Mouse (Mus musculus) neural tube, embryonic 15.5 days (tissue): ENCODE measurements around the gene Pxmp4. TPM values are rescaled to one million over a fixed set of nuclear protein-coding genes. Genes with fewer than 3 reads are reported as not detected.

Experiments
- ATAC-seq: fragments of 200-750 bp; cut with Nextera tagmentation; 2 replicates; pipeline ENCODE4 v1.8.0; 2017; ENCODE audit warnings: mild to moderate bottlenecking, moderate TSS enrichment, moderate library complexity; ENCODE audit not compliant: low FRiP score
- H3K27ac ChIP-seq: fragments of 300-500 bp; sonication (generic); replicated peaks from 2 replicates; pipeline ENCODE4 v1.5.1; 2015; ENCODE audit warnings: mild to moderate bottlenecking, inconsistent platforms
- H3K27me3 ChIP-seq: fragments of 300-500 bp; sonication (generic); replicated peaks from 2 replicates; pipeline ENCODE4 v1.6.1; 2015; ENCODE audit warnings: inconsistent platforms
- H3K36me3 ChIP-seq: fragments of 300-500 bp; sonication (generic); 2 replicates; pipeline ENCODE4 v1.6.1; 2015; ENCODE audit warnings: inconsistent platforms
- H3K4me1 ChIP-seq: fragments of 300-500 bp; sonication (generic); 2 replicates; pipeline ENCODE4 v1.6.1; 2015; ENCODE audit warnings: inconsistent platforms
- H3K4me2 ChIP-seq: fragments of 300-500 bp; sonication (generic); 2 replicates; pipeline ENCODE4 v1.6.1; 2015; ENCODE audit warnings: inconsistent platforms, mild to moderate bottlenecking, moderate library complexity
- H3K4me3 ChIP-seq: fragments of 300-500 bp; sonication (generic); replicated peaks from 2 replicates; pipeline ENCODE4 v1.5.1; 2015; ENCODE audit warnings: mild to moderate bottlenecking, inconsistent platforms
- H3K9ac ChIP-seq: fragments of 300-500 bp; sonication (generic); replicated peaks from 2 replicates; pipeline ENCODE4 v1.6.1; 2015; ENCODE audit warnings: mild to moderate bottlenecking, inconsistent platforms
- H3K9me3 ChIP-seq: fragments of 300-500 bp; sonication (generic); replicated peaks from 2 replicates; pipeline ENCODE4 v1.6.1; 2016; ENCODE audit warnings: inconsistent platforms
- WGBS: fragments of 180-500 bp; shearing (Covaris S2); methylation state at CpG from one replicate; pipeline ENCODE4 v1.1.7; 2015; ENCODE audit warnings: mixed read lengths; 5-methylcytosine and 5-hydroxymethylcytosine counted together
- polyA plus RNA-seq: library from polyadenylated mRNA; unstranded; fragments of >200 nt; fragmentation: Nextera tagmentation; extraction: Ambion mirVana; gene quantifications from 2 replicates; pipeline ENCODE4 v1.2.1, GENCODE M21; 2015

Pxmp4 gene
- 18.1 and 22.9 TPM in 2 replicates for polyA plus RNA-seq

DNA sequence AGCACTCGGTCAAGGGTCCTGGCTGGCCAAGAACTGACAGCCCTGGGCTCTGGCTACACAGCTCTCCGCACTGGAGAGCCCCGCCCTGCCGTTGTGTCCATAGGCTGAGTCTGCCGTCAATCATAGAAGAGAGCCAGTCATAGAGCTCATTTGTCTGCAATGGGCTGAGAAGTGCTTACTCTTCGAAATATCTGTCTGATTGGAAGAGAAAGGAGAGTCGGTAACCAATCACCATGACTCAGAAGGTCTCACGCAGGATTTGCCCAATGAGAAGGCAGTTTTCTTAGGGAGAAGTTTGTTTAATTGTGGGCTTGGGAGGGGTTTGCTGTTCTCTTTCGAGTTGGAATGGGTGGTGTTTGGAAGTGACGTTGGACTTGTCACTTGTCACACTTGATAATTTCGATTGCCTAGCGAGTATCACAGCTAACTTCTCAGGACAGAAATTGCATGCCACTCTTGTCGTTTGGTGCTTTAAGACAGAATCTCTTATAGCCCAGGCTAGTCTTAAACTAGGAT, at the start of gene Pxmp4:
Gene Pxmp4, minus strand, starts transcription at position 71 of the 516 bp plus-strand sequence.
- Histone ChIP-seq H3K4me3 (peak within 1 kb of the TSS; percentile 80), H3K4me2 (peak within 1 kb of the TSS; percentile 77), H3K27ac (peak within 1 kb of the TSS; percentile 75), H3K36me3 (no peaks in the 10 kb centered on the region), H3K4me1 (peaks cover 16% of the 10 kb centered on the region), H3K9ac (peak within 1 kb of the TSS; percentile 86), H3K9me3 (no peaks in the 10 kb centered on the region), H3K27me3 (no peaks in the 10 kb centered on the region)
- WGBS: under 1% methylated on average over 13 of the region's 13 CpGs
- ATAC-seq: peak; percentile 100

DNA sequence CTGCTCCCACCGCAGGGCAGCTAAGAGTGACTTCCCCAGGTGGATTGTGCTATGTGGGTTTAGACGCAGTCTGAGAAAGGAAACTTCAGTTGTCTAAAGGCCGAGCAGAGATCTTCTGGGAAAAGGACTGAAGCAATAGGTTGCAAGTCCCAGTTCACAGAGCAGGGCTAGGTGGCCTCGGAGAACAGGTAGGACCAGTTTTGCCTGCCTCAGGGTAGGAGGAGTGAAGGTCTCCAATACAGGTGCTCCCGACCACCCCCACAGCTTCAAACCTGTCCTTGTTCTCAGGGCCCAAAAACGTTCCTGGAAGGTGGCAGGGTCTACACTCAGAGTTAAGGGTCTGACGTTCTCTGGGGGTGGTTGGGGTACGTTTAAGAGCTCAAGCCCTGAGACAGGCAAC, 47.9 kb upstream of the Pxmp4 start, which contains the start of gene Chmp4b:
Gene Chmp4b, plus strand, starts transcription at position 343 of the 400 bp plus-strand sequence.
- no peaks in the 10 kb centered on the region for H3K36me3 ChIP-seq
- no peak within 1 kb of the TSS for H3K4me2 ChIP-seq
- H3K4me3 ChIP-seq: no peak within 1 kb of the TSS
- no peak within 1 kb of the TSS for H3K9ac ChIP-seq
- ATAC-seq: no peak
- WGBS: 58% methylated on average over 8 of the region's 8 CpGs
- H3K9me3 ChIP-seq: no peaks in the 10 kb centered on the region
- peaks cover 3% of the 10 kb centered on the region; the same call in 1 of the 2 replicates for H3K4me1 ChIP-seq
- no peak within 1 kb of the TSS for H3K27ac ChIP-seq
- no peaks in the 10 kb centered on the region for H3K27me3 ChIP-seq

DNA sequence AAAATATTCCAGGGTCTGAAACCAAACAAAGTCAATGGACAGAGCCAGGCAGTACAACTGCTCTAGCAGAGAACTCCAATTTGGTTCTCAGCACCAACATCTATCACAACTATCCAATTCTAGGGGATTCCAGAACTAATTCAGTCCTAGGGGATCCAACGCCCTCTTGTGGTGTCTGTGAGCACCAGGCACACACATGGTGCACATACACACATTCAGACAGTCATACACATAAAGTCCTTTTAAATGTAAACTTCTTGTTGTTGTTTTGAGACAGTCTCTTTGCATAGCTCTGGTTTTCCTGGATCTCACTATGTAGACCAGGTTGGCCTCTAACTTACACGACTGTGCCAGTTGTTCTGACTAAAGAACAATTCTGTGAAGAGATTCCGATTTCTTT, 46.9 kb upstream of the Pxmp4 start:
- no peaks in the 10 kb centered on the region for H3K27me3 ChIP-seq
- H3K36me3 ChIP-seq: peaks cover 6% of the 10 kb centered on the region
- no peak overlapping the region for H3K9ac ChIP-seq
- WGBS: 83% methylated on average over 3 of the region's 3 CpGs
- H3K27ac ChIP-seq: no peak overlapping the region
- H3K4me3 ChIP-seq: no peak overlapping the region
- ATAC-seq: no peak
- no peaks in the 10 kb centered on the region for H3K4me1 ChIP-seq
- no peak overlapping the region for H3K4me2 ChIP-seq
- no peaks in the 10 kb centered on the region for H3K9me3 ChIP-seq

DNA sequence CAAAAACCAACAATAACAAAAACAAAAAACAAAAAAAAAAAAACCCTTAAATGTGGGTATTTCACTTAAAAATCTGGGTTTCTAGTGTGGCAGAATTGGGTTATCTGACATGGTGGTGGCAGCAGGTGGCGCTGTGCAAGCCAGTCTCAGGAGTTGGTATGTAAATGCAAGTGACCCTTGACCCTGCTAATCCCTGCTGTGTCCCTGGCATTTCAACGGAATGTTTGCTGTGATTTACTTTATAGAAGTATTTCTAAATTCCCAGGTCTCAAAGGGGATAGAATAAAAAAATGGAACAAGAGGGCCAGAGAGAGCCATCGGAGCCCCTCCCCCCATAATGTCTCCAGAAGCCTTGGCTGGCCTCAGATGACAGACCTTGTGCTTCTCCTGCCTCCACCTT, 44.6 kb upstream of the Pxmp4 start:
- Histone ChIP-seq H3K4me2 (no peak overlapping the region), H3K4me3 (no peak overlapping the region), H3K9me3 (no peaks in the 10 kb centered on the region), H3K9ac (no peak overlapping the region), H3K27me3 (no peaks in the 10 kb centered on the region), H3K36me3 (peaks cover 23% of the 10 kb centered on the region), H3K4me1 (no peaks in the 10 kb centered on the region), H3K27ac (no peak overlapping the region)
- no peak for ATAC-seq
- 26% methylated on average over 3 of the region's 3 CpGs for WGBS

DNA sequence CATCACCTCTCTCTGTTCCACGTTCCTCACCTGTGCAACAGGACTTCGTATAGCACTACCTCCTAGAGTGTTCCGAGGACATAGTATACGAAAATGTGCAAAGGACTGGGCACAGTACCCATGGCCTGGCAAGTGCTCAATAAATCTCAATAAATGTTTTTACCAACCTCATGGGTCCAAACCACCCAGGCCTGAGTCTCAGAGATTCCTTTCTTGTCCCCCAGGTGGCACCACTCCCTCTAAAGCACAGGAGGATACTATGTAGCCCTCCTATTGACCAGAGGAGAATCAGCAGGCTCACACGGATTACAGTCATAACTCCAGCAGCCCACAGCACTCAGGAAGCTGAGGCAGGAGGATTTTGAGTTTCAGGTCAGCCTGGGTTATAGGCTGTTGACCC, 43.1 kb upstream of the Pxmp4 start:
- no peak overlapping the region for H3K4me3 ChIP-seq
- no peak overlapping the region for H3K9ac ChIP-seq
- no peaks in the 10 kb centered on the region for H3K27me3 ChIP-seq
- WGBS: 79% methylated on average over 5 of the region's 5 CpGs
- no peak overlapping the region for H3K4me2 ChIP-seq
- no peaks in the 10 kb centered on the region for H3K4me1 ChIP-seq
- no peak overlapping the region for H3K27ac ChIP-seq
- H3K36me3 ChIP-seq: peaks cover 31% of the 10 kb centered on the region
- H3K9me3 ChIP-seq: no peaks in the 10 kb centered on the region
- ATAC-seq: no peak

DNA sequence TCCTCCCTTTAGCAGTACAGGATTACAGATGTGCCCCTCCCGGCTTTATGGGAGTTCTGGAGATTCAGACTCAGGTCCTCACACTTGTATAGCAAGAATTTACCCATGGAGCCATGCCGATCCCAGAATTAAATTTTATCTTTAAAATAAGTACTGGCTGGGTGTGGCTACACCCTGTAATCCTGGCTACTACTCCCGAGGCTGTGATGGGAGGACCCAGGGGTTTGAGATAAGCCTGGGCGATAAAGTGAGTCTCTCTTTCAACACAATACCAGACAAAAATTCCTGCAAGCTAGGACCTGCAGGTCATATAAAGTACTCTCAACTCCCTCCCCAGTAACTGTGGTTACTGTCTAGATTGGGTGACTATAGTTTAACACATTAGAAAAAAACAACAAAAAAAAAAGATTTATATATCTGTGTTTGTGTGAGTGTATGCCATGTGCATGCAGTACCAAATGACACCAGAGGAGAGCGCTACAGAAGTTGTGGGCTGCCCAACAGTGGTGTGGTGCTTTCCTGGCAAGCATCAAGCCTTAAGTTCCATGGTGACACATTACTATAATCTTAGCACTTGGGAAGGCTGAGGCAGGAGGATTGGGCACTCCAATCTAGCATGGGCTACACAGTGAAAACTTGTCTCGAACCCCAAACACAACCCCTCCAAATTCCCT, 39.3 kb upstream of the Pxmp4 start:
- peaks cover 63% of the 10 kb centered on the region for H3K36me3 ChIP-seq
- no peak overlapping the region for H3K4me2 ChIP-seq
- H3K9ac ChIP-seq: no peak overlapping the region
- H3K4me1 ChIP-seq: no peaks in the 10 kb centered on the region
- ATAC-seq: no peak
- 91% methylated on average over 6 of the region's 6 CpGs for WGBS
- no peak overlapping the region for H3K4me3 ChIP-seq
- H3K27me3 ChIP-seq: no peaks in the 10 kb centered on the region
- no peaks in the 10 kb centered on the region for H3K9me3 ChIP-seq
- H3K27ac ChIP-seq: no peak overlapping the region

DNA sequence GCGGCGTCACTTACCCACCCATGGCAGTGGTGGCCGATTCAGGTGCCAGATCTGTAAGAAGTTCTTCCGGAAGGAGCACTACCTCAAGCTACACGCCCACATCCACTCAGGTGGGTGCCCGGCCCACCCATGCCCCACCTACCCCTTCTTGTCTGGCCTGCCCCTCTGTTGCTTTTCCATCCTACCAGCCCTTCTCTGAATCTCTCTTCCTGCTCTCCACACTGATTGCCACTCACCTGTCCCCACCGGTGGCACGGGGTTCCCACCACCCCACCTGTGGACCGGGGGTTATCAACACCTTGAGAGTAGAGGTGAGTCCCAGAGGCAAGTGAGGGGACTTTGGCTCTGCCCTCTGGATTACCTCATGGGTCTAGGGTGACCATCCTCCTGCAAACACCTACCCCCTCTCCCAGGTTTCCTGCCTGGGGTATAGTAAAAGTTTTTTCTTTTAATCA, 38.5 kb upstream of the Pxmp4 start:
- Histone ChIP-seq H3K4me1 (no peaks in the 10 kb centered on the region), H3K27ac (no peak overlapping the region), H3K4me2 (no peak overlapping the region), H3K36me3 (peaks cover 71% of the 10 kb centered on the region), H3K27me3 (no peaks in the 10 kb centered on the region), H3K4me3 (no peak overlapping the region), H3K9ac (no peak overlapping the region), H3K9me3 (no peaks in the 10 kb centered on the region)
- 93% methylated on average over 9 of the region's 9 CpGs for WGBS
- no peak for ATAC-seq

DNA sequence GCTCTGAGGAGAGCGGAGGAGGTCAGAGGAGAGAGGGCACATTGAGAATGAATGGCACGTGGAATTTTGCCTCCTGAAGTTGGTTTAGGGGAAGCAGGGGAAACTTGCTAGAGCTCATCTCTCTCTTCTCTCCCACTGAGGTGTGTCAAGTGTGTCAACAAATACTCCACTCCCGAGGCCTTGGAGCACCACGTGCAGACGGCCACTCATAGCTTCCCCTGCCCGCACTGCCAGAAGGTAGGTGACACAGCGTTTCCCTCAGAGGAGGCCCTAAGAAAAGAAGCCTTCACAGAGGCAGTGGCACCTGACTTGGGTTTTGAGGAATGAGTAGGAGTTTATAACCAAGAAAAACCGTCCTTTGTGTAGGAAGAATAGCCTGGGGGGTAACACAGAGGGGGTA, 37.7 kb upstream of the Pxmp4 start:
- 83% methylated on average over 8 of the region's 8 CpGs for WGBS
- Histone ChIP-seq H3K4me1 (no peaks in the 10 kb centered on the region), H3K4me3 (no peak overlapping the region), H3K27ac (no peak overlapping the region), H3K4me2 (no peak overlapping the region), H3K27me3 (no peaks in the 10 kb centered on the region), H3K36me3 (peaks cover 78% of the 10 kb centered on the region), H3K9me3 (no peaks in the 10 kb centered on the region), H3K9ac (no peak overlapping the region)
- no peak for ATAC-seq

DNA sequence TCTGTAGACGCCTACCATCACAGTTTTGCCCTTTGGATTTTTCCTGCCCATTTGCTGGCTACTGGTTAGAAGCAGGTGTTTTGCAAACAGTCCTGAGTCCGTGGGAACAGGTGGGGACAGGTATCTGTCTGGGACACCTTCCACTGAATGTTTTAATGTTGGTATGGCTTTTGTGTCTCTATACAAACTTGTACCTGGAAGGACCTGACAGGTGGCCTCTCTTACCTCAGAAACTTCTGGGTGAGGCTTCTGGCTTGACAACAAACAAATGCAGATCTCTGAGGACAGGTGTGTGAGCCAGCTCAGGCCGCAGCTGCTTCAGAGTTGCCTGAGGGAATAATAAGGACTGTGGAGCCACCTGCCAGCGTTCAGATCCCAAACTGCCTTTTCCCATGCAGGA, 35.6 kb upstream of the Pxmp4 start:
- H3K9me3 ChIP-seq: no peaks in the 10 kb centered on the region
- H3K9ac ChIP-seq: no peak overlapping the region
- no peak overlapping the region for H3K27ac ChIP-seq
- no peak for ATAC-seq
- no peak overlapping the region for H3K4me3 ChIP-seq
- H3K4me2 ChIP-seq: no peak overlapping the region
- H3K27me3 ChIP-seq: no peaks in the 10 kb centered on the region
- no peaks in the 10 kb centered on the region for H3K4me1 ChIP-seq
- peaks cover 85% of the 10 kb centered on the region for H3K36me3 ChIP-seq
- 92% methylated on average over 4 of the region's 4 CpGs for WGBS

DNA sequence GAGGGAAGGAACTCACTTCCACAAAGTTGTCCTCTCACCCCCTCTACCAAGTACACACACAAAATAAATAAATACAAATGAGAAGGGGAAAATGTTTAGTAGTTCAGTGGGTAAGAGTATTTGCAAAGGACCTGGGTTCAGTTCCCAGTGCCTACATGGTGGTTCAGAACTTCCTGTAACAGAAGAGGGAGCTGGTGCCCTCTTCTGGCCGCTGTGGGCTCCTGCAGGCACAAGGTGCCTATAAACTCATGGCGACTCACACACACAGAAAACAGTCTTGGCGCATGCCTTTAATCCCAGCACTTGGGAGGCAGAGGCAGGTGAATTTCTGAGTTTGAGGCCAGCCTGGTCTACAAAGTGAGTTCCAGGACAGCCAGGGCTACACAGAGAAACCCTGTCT, 35.0 kb upstream of the Pxmp4 start:
- H3K27me3 ChIP-seq: no peaks in the 10 kb centered on the region
- no peak overlapping the region for H3K27ac ChIP-seq
- no peak overlapping the region for H3K4me3 ChIP-seq
- H3K4me2 ChIP-seq: no peak overlapping the region
- H3K36me3 ChIP-seq: peaks cover 81% of the 10 kb centered on the region
- H3K9ac ChIP-seq: no peak overlapping the region
- whole genome bisulfite sequencing: 97% methylated on average over 3 of the region's 3 CpGs
- no peaks in the 10 kb centered on the region for H3K4me1 ChIP-seq
- H3K9me3 ChIP-seq: no peaks in the 10 kb centered on the region
- no peak for ATAC-seq

DNA sequence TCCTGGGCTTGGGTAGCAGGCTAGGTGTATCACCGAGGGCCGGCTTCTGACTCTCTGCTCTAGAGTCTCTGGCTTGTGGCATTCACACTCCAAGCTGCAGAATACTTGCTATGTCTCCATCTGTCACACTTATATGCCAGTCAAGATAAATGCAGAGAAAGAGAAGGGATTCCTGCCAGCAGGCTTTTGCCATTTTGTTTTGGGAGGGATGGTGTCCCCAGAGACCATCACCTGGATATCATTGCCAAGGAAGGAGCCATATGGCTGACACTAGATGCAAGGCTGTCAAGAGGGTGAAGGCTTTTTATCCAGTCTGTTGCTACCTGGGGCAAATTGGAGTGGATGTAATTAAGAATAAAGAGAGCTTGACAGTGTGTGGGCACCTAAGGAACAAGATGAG, 32.3 kb upstream of the Pxmp4 start:
- Histone ChIP-seq H3K27me3 (no peaks in the 10 kb centered on the region), H3K9me3 (no peaks in the 10 kb centered on the region), H3K4me2 (no peak overlapping the region), H3K4me1 (no peaks in the 10 kb centered on the region), H3K9ac (no peak overlapping the region), H3K27ac (no peak overlapping the region), H3K4me3 (no peak overlapping the region), H3K36me3 (peaks cover 83% of the 10 kb centered on the region)
- ATAC-seq: no peak
- 99% methylated on average over 2 of the region's 2 CpGs for WGBS

DNA sequence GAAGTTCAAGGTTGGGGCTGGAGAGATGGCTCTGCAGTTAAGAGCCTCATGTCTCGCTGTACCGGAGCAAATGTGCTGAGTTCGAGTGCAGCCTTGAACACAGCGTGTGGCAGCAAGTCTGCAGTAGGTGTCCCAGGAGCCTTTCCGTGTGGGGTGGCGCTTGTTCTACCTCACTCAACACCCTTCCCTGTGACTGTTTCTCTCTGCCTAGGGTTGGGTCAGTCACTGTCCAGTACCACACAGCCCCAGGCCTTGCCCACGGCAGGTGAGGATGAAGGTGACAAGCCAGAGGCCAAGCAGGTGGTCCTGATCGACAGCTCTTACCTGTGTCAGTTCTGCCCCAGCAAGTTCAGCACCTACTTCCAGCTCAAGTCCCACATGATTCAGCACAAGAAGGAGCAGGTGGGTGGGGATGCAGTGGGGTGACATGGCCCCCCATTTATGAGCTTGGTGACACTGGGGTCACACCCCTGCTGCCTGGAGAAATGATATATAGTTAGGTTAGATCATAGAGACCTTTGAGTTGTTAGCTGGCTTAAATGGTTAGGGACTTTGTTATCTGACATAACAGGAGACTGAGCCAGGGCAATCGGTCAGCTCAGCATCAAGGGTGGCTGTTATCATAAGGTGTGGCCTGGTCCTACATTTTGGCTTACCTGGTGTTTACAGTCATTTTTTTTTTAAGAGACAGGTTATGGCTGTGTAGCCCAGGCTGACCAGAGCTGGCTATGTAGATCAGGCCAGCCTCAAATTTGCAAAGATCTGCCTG, 30.6 kb upstream of the Pxmp4 start:
- no peak for ATAC-seq
- peaks cover 82% of the 10 kb centered on the region for H3K36me3 ChIP-seq
- 96% methylated on average over 9 of the region's 9 CpGs for WGBS
- H3K9me3 ChIP-seq: no peaks in the 10 kb centered on the region
- no peaks in the 10 kb centered on the region for H3K4me1 ChIP-seq
- no peak overlapping the region for H3K27ac ChIP-seq
- H3K27me3 ChIP-seq: no peaks in the 10 kb centered on the region
- H3K4me3 ChIP-seq: no peak overlapping the region
- H3K4me2 ChIP-seq: no peak overlapping the region
- H3K9ac ChIP-seq: no peak overlapping the region
